Mouse (Mus musculus) kidney, embryonic 14.5 days (tissue): ENCODE results near the gene Gm10642. TPM values are rescaled to one million over a fixed set of nuclear protein-coding genes. Genes with fewer than 3 reads are reported as not detected.

Experiments used
- polyA plus RNA-seq: library from polyadenylated mRNA; unstranded; fragments of >200 nt; fragmentation: Nextera tagmentation; extraction: Ambion mirVana; gene quantifications from 2 replicates; pipeline ENCODE4 v1.2.1, GENCODE M21; 2014

Gene Gm10642
- polyA plus RNA-seq, 1 experiment from 2014 or later = not detected

Other genes with a start within 250 kb of the Gm10642 start
- gene Ccnb2, start 234.7 kb upstream of the Gm10642 start, polyA plus RNA-seq = 234 and 264 TPM in 2 replicates
- 29.0 and 36.9 TPM in 2 replicates for gene Rnf111, start 152.5 kb upstream of the Gm10642 start, polyA plus RNA-seq
- gene Sltm, start 113.5 kb upstream of the Gm10642 start, polyA plus RNA-seq = 64.9 and 71.6 TPM in 2 replicates
- 11.6 and 11.8 TPM in 2 replicates for gene Mindy2, start 923 bp downstream of the Gm10642 start, polyA plus RNA-seq
- 51.8 and 83.1 TPM in 2 replicates for gene Adam10, start 22.7 kb downstream of the Gm10642 start, polyA plus RNA-seq